Mouse (Mus musculus) intestine, embryonic 15.5 days (tissue): ENCODE results near the gene Ankfn1. TPM values are rescaled to one million over a fixed set of nuclear protein-coding genes. Genes with fewer than 3 reads are reported as not detected.

Experiments
- ATAC-seq: fragments of 200-750 bp; cut with Nextera tagmentation; 2 replicates; pipeline ENCODE4 v1.8.0; 2017; ENCODE audit warnings: moderate TSS enrichment, moderate library complexity
- H3K27ac ChIP-seq: fragments of 300-500 bp; sonication (generic); 2 replicates; pipeline ENCODE4 v1.5.1; 2015; ENCODE audit warnings: mild to moderate bottlenecking, inconsistent platforms
- H3K27me3 ChIP-seq: fragments of 300-500 bp; sonication (generic); replicated peaks from 2 replicates; pipeline ENCODE4 v1.6.1; 2015; ENCODE audit warnings: inconsistent platforms
- H3K36me3 ChIP-seq: fragments of 300-500 bp; sonication (generic); 2 replicates; pipeline ENCODE4 v1.6.1; 2015; ENCODE audit warnings: inconsistent platforms
- H3K4me1 ChIP-seq: fragments of 300-500 bp; sonication (generic); replicated peaks from 2 replicates; pipeline ENCODE4 v1.6.1; 2015; ENCODE audit warnings: inconsistent platforms
- H3K4me2 ChIP-seq: fragments of 300-500 bp; sonication (generic); replicated peaks from 2 replicates; pipeline ENCODE4 v1.6.1; 2015; ENCODE audit warnings: mild to moderate bottlenecking, inconsistent platforms
- H3K4me3 ChIP-seq: fragments of 300-500 bp; sonication (generic); replicated peaks from 2 replicates; pipeline ENCODE4 v1.5.1; 2015; ENCODE audit warnings: inconsistent platforms
- H3K9ac ChIP-seq: fragments of 300-500 bp; sonication (generic); 2 replicates; pipeline ENCODE4 v1.6.1; 2015; ENCODE audit warnings: inconsistent platforms
- H3K9me3 ChIP-seq: fragments of 300-500 bp; sonication (generic); 2 replicates; pipeline ENCODE4 v1.6.1; 2016; ENCODE audit warnings: inconsistent platforms
- WGBS: fragments of 180-500 bp; shearing (Covaris S2); methylation state at CpG from one replicate; pipeline ENCODE4 v1.1.7; 2015; 5-methylcytosine and 5-hydroxymethylcytosine counted together
- polyA plus RNA-seq: library from polyadenylated mRNA; unstranded; fragments of >200 nt; fragmentation: Nextera tagmentation; extraction: Ambion mirVana; gene quantifications from 2 replicates; pipeline ENCODE4 v1.2.1, GENCODE M21; 2015

The Ankfn1 gene
- 0.11 and 0.43 TPM in 2 replicates for polyA plus RNA-seq

DNA sequence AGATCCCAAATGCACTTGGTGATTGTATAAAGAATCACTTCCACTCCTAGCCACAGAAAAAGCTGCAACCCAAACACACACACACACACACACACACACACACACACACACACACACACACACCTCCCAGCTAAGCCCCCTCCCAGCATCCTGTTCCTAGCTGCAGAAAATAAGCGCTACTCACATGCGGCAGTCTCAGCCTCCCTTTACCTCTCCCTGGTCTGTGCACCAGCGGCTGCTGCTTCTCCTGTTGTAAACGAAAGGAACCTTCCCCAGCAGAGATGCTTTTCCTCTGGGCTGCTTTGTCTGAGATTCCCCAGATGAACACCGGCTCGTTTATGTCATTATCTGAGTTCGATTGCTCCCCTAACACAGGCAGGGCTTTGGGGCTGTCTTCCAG lies at the start of gene Ankfn1:
Gene Ankfn1, minus strand, starts transcription at position 223 of the 400 bp plus-strand sequence.
- Histone ChIP-seq H3K27me3 (no peaks in the 10 kb centered on the region), H3K4me2 (no peak within 1 kb of the TSS), H3K36me3 (no peaks in the 10 kb centered on the region), H3K9me3 (no peaks in the 10 kb centered on the region), H3K4me3 (no peak within 1 kb of the TSS), H3K9ac (no peak within 1 kb of the TSS), H3K4me1 (0 out of 2 replicates have a peak, but pooled peaks cover 4% of the 10 kb centered on the region), H3K27ac (no peak within 1 kb of the TSS)
- WGBS: 26% methylated on average over 7 of the region's 7 CpGs
- no peak for ATAC-seq

DNA sequence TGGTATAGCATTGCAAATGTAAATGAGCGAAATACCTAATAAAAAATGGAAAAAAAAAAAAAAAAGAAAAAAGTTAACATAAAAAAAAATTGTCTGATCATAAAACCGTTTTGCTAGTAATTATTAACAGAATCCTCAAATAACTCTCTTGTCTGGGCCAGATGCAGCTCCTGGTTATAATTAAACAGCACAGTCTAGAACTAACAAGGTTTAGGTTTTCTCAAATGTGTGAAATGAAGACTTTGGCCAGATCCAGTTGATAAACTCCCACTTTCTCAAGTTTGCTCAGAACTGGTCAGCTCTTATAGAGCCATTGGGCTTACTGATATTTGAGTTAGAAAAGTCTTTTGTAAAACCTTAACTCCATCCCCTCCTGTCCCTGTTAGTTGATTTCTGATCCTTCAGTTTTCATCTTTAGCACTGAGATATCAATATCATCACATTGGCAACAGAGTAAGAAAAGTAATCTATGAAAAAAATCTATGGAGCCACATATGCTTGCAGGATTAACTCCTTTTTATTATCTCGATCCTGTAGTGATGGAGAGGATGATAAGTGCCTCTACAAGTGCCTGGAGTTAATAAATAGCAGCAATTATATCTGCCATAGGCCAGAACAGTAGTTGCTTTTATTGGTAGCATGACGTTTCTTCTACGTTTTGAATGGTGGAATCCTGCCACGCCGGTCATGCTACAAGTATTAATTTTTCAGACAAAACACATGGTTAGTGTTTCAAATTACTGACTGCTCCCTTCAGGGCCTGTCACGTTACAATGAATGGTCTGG lies 46.4 kb upstream of the Ankfn1 start:
- no peak overlapping the region for H3K27ac ChIP-seq
- no peaks in the 10 kb centered on the region for H3K9me3 ChIP-seq
- no peaks in the 10 kb centered on the region for H3K36me3 ChIP-seq
- H3K27me3 ChIP-seq: no peaks in the 10 kb centered on the region; the same call in 1 of the 2 replicates
- H3K9ac ChIP-seq: no peak overlapping the region
- peak; percentile 76 for ATAC-seq
- H3K4me3 ChIP-seq: no peak overlapping the region
- no peaks in the 10 kb centered on the region for H3K4me1 ChIP-seq
- H3K4me2 ChIP-seq: no peak overlapping the region
- WGBS: 52% methylated on average over 8 of the region's 8 CpGs

DNA sequence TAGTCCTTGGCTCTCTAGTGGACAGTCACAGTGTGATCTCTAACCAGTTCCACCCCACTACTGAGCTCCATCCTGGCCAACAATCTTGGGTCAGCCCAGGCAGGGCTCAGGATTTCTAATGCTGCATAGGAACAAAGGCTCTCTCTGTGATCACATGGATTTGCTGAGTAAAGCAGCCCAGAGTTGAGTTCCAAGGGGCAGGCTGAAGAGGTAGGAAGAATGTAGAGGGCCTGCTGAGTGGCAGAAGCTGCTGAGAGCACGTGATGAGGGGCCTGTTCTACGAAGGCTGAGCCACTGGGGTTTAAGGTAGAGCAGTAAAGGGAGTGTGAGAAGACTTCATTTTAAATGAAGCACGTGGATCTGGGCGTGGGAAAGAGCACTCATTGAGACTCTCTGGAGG lies 41.1 kb upstream of the Ankfn1 start:
- H3K27ac ChIP-seq: no peak overlapping the region
- H3K4me2 ChIP-seq: no peak overlapping the region
- no peak overlapping the region for H3K9ac ChIP-seq
- 60% methylated on average over 4 of the region's 4 CpGs for WGBS
- no peak overlapping the region for H3K4me3 ChIP-seq
- no peaks in the 10 kb centered on the region; the same call in 1 of the 2 replicates for H3K27me3 ChIP-seq
- H3K36me3 ChIP-seq: no peaks in the 10 kb centered on the region
- ATAC-seq: no peak
- no peaks in the 10 kb centered on the region for H3K9me3 ChIP-seq
- no peaks in the 10 kb centered on the region for H3K4me1 ChIP-seq

DNA sequence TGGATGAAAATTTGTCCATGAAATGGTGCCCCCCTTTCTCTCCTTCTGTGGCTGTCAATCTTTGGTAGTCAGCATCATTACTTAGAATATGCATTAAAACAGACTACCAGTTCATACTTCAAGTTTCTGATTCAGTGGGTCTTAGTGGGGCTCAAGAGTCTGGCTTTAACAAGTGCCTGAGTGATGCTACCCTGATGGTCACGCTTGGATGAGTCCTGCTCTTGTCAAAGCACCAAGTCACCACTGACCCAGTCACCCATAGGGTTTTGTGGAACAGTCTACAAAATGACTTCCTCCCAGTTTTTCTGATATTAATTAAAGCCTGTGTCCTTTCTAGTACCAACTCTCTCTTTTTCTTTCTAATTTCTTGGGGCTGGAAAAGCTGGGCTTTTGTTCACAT lies 34.0 kb upstream of the Ankfn1 start:
- H3K4me1 ChIP-seq: no peaks in the 10 kb centered on the region
- H3K27ac ChIP-seq: no peak overlapping the region
- no peak for ATAC-seq
- no peaks in the 10 kb centered on the region for H3K27me3 ChIP-seq
- no peaks in the 10 kb centered on the region for H3K9me3 ChIP-seq
- no peak overlapping the region for H3K4me2 ChIP-seq
- no peak overlapping the region for H3K9ac ChIP-seq
- no peak overlapping the region for H3K4me3 ChIP-seq
- no peaks in the 10 kb centered on the region for H3K36me3 ChIP-seq
- WGBS: 88% methylated on average over 1 of the region's 1 CpGs

DNA sequence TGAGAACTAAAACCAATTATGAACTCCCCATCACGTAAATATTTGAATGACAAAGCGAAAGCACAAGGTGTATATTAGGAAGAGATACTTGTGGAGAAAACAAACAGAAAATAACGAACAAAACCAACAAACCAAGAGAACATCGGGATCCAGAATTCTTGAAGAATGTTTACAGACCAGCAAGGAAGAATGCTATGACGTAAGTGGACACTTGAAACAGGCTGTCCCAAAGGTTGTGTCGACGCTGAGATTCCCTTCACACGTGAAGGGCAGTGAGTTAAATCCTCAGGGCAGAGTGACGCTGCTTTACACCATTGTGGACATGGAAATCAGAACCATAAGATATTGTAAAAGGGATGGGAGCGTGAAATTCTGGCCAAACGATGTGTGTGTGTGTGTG lies 30.5 kb upstream of the Ankfn1 start:
- Histone ChIP-seq H3K27me3 (no peaks in the 10 kb centered on the region), H3K27ac (no peak overlapping the region), H3K9me3 (no peaks in the 10 kb centered on the region), H3K4me1 (0 out of 2 replicates have a peak, but pooled peaks cover 5% of the 10 kb centered on the region), H3K36me3 (no peaks in the 10 kb centered on the region), H3K9ac (no peak overlapping the region), H3K4me3 (no peak overlapping the region), H3K4me2 (no peak overlapping the region)
- ATAC-seq: no peak
- WGBS: 60% methylated on average over 11 of the region's 11 CpGs

DNA sequence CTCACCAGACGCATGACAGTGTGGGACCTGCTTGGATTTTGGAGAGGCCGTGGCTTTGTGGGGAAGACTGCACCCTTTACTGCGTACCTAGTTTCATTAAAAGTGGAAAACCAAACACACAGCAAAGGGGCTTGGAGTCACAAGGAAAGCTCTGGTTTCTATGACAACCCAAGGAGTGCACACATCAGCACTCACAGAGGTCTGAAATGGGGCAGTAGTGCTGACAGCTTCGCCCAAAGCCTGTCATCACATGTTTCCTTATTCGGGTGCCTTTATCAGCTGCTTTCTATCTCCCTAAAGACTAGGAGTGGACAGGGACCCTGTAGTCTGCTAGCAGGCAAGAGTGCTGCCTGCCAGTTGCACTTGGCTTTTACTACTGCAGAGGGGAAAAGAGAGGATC lies 27.4 kb upstream of the Ankfn1 start:
- Histone ChIP-seq H3K9ac (no peak overlapping the region), H3K27me3 (no peaks in the 10 kb centered on the region), H3K9me3 (no peaks in the 10 kb centered on the region), H3K27ac (no peak overlapping the region), H3K36me3 (no peaks in the 10 kb centered on the region), H3K4me2 (no peak overlapping the region), H3K4me1 (0 out of 2 replicates have a peak, but pooled peaks cover 5% of the 10 kb centered on the region), H3K4me3 (no peak overlapping the region)
- no peak for ATAC-seq
- WGBS: 33% methylated on average over 5 of the region's 5 CpGs

DNA sequence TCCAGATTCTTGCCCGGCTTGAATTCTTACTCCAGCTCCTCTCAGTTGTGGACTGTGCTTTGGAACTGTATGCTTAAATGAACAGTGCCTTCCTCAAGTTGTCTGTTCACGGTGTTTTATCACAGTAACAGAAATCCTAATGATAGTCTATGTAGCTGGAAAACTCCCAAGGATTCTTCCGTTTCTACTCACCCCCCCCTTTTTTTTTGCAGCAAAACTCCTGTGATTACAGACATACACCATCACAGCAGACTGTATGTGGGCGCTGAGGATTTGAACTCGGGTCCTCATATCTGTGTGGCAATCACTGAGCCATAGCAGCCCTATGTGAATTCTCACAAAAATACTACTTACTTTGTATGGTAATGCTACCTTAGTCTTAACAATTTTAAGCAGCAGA lies 26.5 kb upstream of the Ankfn1 start:
- Histone ChIP-seq H3K36me3 (no peaks in the 10 kb centered on the region), H3K4me2 (no peak overlapping the region), H3K9me3 (no peaks in the 10 kb centered on the region), H3K27me3 (no peaks in the 10 kb centered on the region), H3K27ac (no peak overlapping the region), H3K4me1 (0 out of 2 replicates have a peak, but pooled peaks cover 5% of the 10 kb centered on the region), H3K9ac (no peak overlapping the region), H3K4me3 (no peak overlapping the region)
- 78% methylated on average over 5 of the region's 5 CpGs for WGBS
- ATAC-seq: no peak

DNA sequence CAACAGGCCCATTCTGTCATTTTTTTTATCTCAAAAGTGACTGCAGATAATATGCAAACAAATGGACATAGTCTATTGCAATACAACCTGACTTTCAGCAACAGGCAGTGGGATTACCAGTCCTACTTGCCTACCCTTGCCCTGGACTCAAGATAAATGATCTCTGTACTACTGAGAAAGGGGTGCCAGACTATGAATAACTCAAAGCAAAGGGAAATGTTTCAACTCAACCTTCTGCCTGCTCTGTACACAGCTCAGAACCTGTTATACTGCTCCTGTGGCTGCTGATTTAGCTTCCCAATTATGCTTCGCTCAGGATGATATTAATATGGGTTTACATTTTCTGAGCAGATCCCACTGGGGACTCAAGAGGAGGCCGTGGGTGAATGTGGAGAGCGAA lies 15.3 kb upstream of the Ankfn1 start:
- no peaks in the 10 kb centered on the region for H3K36me3 ChIP-seq
- H3K9ac ChIP-seq: no peak overlapping the region
- H3K4me2 ChIP-seq: no peak overlapping the region
- no peak overlapping the region for H3K27ac ChIP-seq
- no peaks in the 10 kb centered on the region for H3K27me3 ChIP-seq
- 85% methylated on average over 3 of the region's 3 CpGs for WGBS
- no peak for ATAC-seq
- H3K4me3 ChIP-seq: no peak overlapping the region
- H3K9me3 ChIP-seq: no peaks in the 10 kb centered on the region
- H3K4me1 ChIP-seq: no peaks in the 10 kb centered on the region

DNA sequence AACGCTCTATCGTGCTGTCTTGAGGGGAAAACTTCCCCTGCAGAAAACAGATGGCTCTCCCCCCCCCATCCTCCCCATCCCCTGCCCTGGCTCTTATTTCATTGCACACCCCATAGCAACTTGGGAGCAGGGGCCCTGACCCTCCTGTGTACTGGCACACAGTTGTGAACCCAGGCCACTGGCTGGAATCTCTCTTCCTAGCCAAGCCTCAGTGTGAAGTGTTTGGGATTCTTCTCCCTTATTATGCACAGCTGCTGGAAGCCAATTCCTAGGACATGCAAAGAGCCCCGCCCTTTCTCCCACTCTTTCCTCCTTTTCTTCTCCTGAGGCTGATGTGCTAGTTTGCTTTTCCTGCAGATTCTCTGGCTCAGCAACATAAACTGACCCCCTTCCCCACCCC lies 1.4 kb downstream of the Ankfn1 start:
- H3K9me3 ChIP-seq: no peaks in the 10 kb centered on the region
- H3K27me3 ChIP-seq: no peaks in the 10 kb centered on the region
- H3K36me3 ChIP-seq: no peaks in the 10 kb centered on the region
- WGBS: 71% methylated on average over 3 of the region's 3 CpGs
- no peak overlapping the region for H3K4me3 ChIP-seq
- H3K27ac ChIP-seq: no peak overlapping the region
- no peak overlapping the region for H3K9ac ChIP-seq
- H3K4me2 ChIP-seq: no peak overlapping the region
- 0 out of 2 replicates have a peak, but pooled peaks cover 4% of the 10 kb centered on the region for H3K4me1 ChIP-seq
- no peak for ATAC-seq

DNA sequence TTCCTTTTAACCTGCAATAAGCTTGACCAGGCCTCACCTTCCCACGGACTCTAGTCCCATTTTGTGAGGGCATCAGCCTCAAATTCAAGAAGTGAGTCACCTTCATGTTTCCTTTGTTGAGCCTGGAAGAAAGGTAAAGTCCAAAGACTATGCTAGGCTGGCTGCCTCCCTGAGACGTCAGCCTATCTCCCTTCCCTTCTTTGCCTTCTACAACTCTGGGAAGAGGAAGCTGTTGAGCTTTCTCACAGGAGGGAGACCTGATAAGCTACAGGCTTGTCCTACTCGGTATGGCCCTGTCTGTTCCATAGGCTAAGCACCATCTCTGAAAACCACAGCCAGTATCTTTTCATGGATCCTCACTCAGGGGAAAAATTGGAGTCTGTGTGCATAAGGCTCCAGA lies 2.5 kb downstream of the Ankfn1 start:
- peak; percentile 59; the same call in 1 of the 2 replicates for ATAC-seq
- Histone ChIP-seq H3K4me2 (no peak overlapping the region), H3K9ac (no peak overlapping the region), H3K27ac (no peak overlapping the region), H3K4me1 (0 out of 2 replicates have a peak, but pooled peaks cover 4% of the 10 kb centered on the region), H3K9me3 (no peaks in the 10 kb centered on the region), H3K27me3 (no peaks in the 10 kb centered on the region), H3K4me3 (no peak overlapping the region), H3K36me3 (no peaks in the 10 kb centered on the region)
- 56% methylated on average over 3 of the region's 3 CpGs for WGBS

DNA sequence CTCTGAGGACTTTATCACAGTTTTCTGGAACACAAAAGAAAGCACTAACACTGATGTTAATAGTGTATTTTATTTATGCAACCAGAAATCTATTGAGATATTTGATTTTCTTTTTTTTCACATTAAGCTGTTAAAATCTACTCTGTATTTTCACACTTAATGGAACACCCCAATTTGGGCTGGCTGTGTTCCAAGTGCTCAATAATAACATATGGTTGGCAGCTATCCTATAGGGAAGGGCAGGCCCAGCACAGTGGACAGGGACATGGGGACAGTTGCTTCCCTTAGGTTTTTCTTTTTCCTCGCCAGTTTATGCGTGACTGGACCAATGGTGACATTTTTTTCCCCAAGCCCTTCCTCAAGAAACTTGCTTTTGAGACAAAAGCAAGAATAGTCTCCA lies 4.5 kb downstream of the Ankfn1 start:
- Histone ChIP-seq H3K9me3 (no peaks in the 10 kb centered on the region), H3K4me1 (0 out of 2 replicates have a peak, but pooled peaks cover 4% of the 10 kb centered on the region), H3K36me3 (no peaks in the 10 kb centered on the region), H3K9ac (no peak overlapping the region), H3K27ac (no peak overlapping the region), H3K4me3 (no peak overlapping the region), H3K4me2 (no peak overlapping the region), H3K27me3 (no peaks in the 10 kb centered on the region)
- no peak for ATAC-seq
- 89% methylated on average over 2 of the region's 2 CpGs for WGBS

DNA sequence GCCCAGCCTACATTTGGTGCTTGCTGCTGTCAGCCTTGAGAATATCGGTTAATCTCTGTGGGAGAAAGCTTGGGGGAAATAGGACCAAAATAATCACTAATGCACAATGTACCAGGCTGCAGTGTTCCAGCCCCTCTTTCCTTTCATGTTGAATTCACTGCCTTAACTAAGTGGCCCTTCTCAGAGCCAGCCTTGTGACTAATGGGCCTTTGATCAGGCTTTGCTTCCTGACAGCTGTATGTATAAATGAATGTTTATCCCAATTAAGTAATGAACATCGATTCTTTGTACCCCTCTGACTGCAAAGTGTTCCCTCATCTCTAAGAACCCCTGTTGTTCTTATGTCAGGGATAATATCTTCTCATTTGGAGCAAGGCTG lies 11.7 kb downstream of the Ankfn1 start:
- Histone ChIP-seq H3K9ac (no peak overlapping the region), H3K4me1 (no peaks in the 10 kb centered on the region), H3K27ac (no peak overlapping the region), H3K27me3 (no peaks in the 10 kb centered on the region), H3K36me3 (no peaks in the 10 kb centered on the region), H3K4me3 (no peak overlapping the region), H3K4me2 (no peak overlapping the region), H3K9me3 (no peaks in the 10 kb centered on the region)
- 79% methylated on average over 2 of the region's 2 CpGs for WGBS
- ATAC-seq: no peak
